Mouse (Mus musculus): ENCODE data around the gene Hlcs.

GRCm38 (mm10) chr16:94356776-94357494 is 43.6 kb upstream of the Hlcs start:
- TF ChIP-seq CTCF (IDR thresholded peaks at IDR 0.05; ENCODE audit: low read depth) (no peak), EP300 (optimal IDR thresholded peaks at IDR 0.05) (no peak)
